Mouse (Mus musculus) CH12.LX (cell line): ENCODE measurements at regions not wholly inside any gene's neighbourhood (a gene's known extent, or its start where the extent isn't known, plus 50 kb on each side); places are given as distances from the start of the nearest gene placed in this dataset.

Experiments used
- DNase-seq: peaks from one replicate; pipeline ENCODE4 v3.0.0-alpha.2; 2013; ENCODE audit errors: extremely low read depth
- H3K27ac ChIP-seq: 2 replicates; pipeline ENCODE4 v1.5.1; 2012; ENCODE audit warnings: low read depth, mild to moderate bottlenecking, control low read depth, moderate library complexity; ENCODE audit not compliant: insufficient read depth
- H3K27me3 ChIP-seq: replicated peaks from 2 replicates; pipeline ENCODE3; 2012; ENCODE audit warnings: inconsistent platforms
- H3K36me3 ChIP-seq, 2 experiments: replicated peaks in 1 of 2; 2 replicates each; pipeline versions ENCODE3 to v1.6.1; 2012; ENCODE audit warnings: inconsistent platforms in 1 of 2, low read length in 1 of 2, mild to moderate bottlenecking in 1 of 2, mixed read lengths in 1 of 2, moderate library complexity in 1 of 2; ENCODE audit not compliant: control insufficient read depth in 1 of 2, insufficient read depth in 1 of 2
- H3K4me1 ChIP-seq, 2 experiments: 2 replicates each; pipeline ENCODE4 v1.6.1; 2012; ENCODE audit warnings: inconsistent platforms in 1 of 2, moderate library complexity in 1 of 2; ENCODE audit not compliant: insufficient read depth in 2 of 2, control insufficient read depth in 1 of 2
- H3K4me2 ChIP-seq: 2 replicates; pipeline ENCODE4 v1.6.1; 2012; ENCODE audit warnings: low read depth, mild to moderate bottlenecking, control low read depth; ENCODE audit not compliant: poor library complexity, insufficient read depth, severe bottlenecking
- H3K4me3 ChIP-seq, 3 experiments: fragments of 150-350 bp in 1 of 3; sonication (generic) in 1 of 3; replicated peaks in 1 of 3; 2 replicates each; pipeline versions ENCODE3 to v1.5.1; 2011 to 2012; ENCODE audit warnings: low read depth in 2 of 3, low read length in 2 of 3, mild to moderate bottlenecking in 2 of 3, moderate library complexity in 2 of 3, control low read depth in 1 of 3, improper control_type of control experiment in 1 of 3, inconsistent platforms in 1 of 3, mixed read lengths in 1 of 3; ENCODE audit not compliant: poor library complexity in 1 of 3
- H3K79me2 ChIP-seq: replicated peaks from 2 replicates; pipeline ENCODE4 v1.6.1; 2012; ENCODE audit warnings: mild to moderate bottlenecking, moderate library complexity; ENCODE audit not compliant: control insufficient read depth, poor library complexity, insufficient read depth, severe bottlenecking; ENCODE audit errors: extremely low read depth
- H3K9ac ChIP-seq: 2 replicates; pipeline ENCODE4 v1.6.1; 2012; ENCODE audit warnings: low read depth, mild to moderate bottlenecking, control low read depth, moderate library complexity; ENCODE audit not compliant: insufficient read depth
- H3K9me3 ChIP-seq: replicated peaks from 2 replicates; pipeline ENCODE3; 2012; ENCODE audit warnings: low read length, inconsistent platforms, mixed read lengths
- BHLHE40 ChIP-seq: IDR thresholded peaks from 2 replicates; pipeline ENCODE4 v1.6.1; 2011; ENCODE audit warnings: mild to moderate bottlenecking, low read depth, low read length, improper control_type of control experiment
- ELF1 ChIP-seq: IDR thresholded peaks from 2 replicates; pipeline ENCODE4 v1.6.1; 2014; ENCODE audit warnings: low read depth, mild to moderate bottlenecking, inconsistent platforms, low read length, improper control_type of control experiment
- EP300 ChIP-seq: IDR thresholded peaks from 2 replicates; pipeline ENCODE4 v1.6.1; 2011; ENCODE audit warnings: low read length, improper control_type of control experiment
- ETS1 ChIP-seq: conservative IDR thresholded peaks from 2 replicates; pipeline ENCODE4 v1.6.1; 2012; ENCODE audit warnings: low read depth, mild to moderate bottlenecking, inconsistent platforms, low read length, improper control_type of control experiment, moderate library complexity
- GABPA ChIP-seq: IDR thresholded peaks from 2 replicates; pipeline ENCODE4 v1.6.1; 2012; ENCODE audit warnings: low read depth, low read length, improper control_type of control experiment, inconsistent platforms; ENCODE audit not compliant: insufficient replicate concordance
- HCFC1 ChIP-seq: IDR thresholded peaks from 2 replicates; pipeline ENCODE4 v1.6.1; 2012; ENCODE audit warnings: low read depth, mild to moderate bottlenecking, inconsistent platforms, low read length, improper control_type of control experiment
- KAT2A ChIP-seq: IDR thresholded peaks from 2 replicates; pipeline ENCODE4 v1.6.1; 2012; ENCODE audit warnings: low read length, improper control_type of control experiment, inconsistent platforms; ENCODE audit not compliant: insufficient replicate concordance
- MXI1 ChIP-seq: IDR thresholded peaks from 2 replicates; pipeline ENCODE4 v1.6.1; 2011; ENCODE audit warnings: mild to moderate bottlenecking, low read depth, low read length, improper control_type of control experiment
- MYC ChIP-seq: IDR thresholded peaks from 2 replicates; pipeline ENCODE4 v1.6.1; 2011; ENCODE audit warnings: low read depth, mild to moderate bottlenecking, improper control_type of control experiment, low read length
- NELFE ChIP-seq: IDR thresholded peaks from 2 replicates; pipeline ENCODE4 v1.6.1; 2011; ENCODE audit warnings: low read depth, low read length, improper control_type of control experiment
- NRF1 ChIP-seq: IDR thresholded peaks from 2 replicates; pipeline ENCODE4 v1.6.1; 2014; ENCODE audit warnings: low read depth, mild to moderate bottlenecking, inconsistent platforms, low read length, improper control_type of control experiment, moderate library complexity
- POLR2A ChIP-seq: IDR thresholded peaks from 2 replicates; pipeline ENCODE4 v1.6.1; 2011; ENCODE audit warnings: low read depth, mild to moderate bottlenecking, improper control_type of control experiment, low read length
- RAD21 ChIP-seq: IDR thresholded peaks from 2 replicates; pipeline ENCODE4 v1.6.1; 2011; ENCODE audit warnings: low read depth, mild to moderate bottlenecking, low read length, improper control_type of control experiment, moderate library complexity
- RCOR1 ChIP-seq: conservative IDR thresholded peaks from 2 replicates; pipeline ENCODE4 v1.6.1; 2012; ENCODE audit warnings: low read depth, mild to moderate bottlenecking, inconsistent platforms, low read length, improper control_type of control experiment
- SIN3A ChIP-seq: IDR thresholded peaks from 2 replicates; pipeline ENCODE4 v1.6.1; 2012; ENCODE audit warnings: low read length, improper control_type of control experiment, inconsistent platforms
- TBP ChIP-seq: conservative IDR thresholded peaks from 2 replicates; pipeline ENCODE4 v1.6.1; 2011; ENCODE audit warnings: low read depth, low read length, improper control_type of control experiment
- UBTF ChIP-seq: IDR thresholded peaks from 2 replicates; pipeline ENCODE4 v1.6.1; 2012; ENCODE audit warnings: low read depth, mild to moderate bottlenecking, inconsistent platforms, low read length, improper control_type of control experiment, moderate library complexity
- USF1 ChIP-seq: IDR thresholded peaks from 2 replicates; pipeline ENCODE4 v1.6.1; 2014; ENCODE audit warnings: low read depth, mild to moderate bottlenecking, inconsistent platforms, low read length, improper control_type of control experiment
- USF2 ChIP-seq: conservative IDR thresholded peaks from 2 replicates; pipeline ENCODE4 v1.6.1; 2011; ENCODE audit warnings: low read depth, low read length, improper control_type of control experiment
- ZKSCAN1 ChIP-seq: IDR thresholded peaks from 2 replicates; pipeline ENCODE4 v1.6.1; 2012; ENCODE audit warnings: low read depth, inconsistent platforms, low read length, improper control_type of control experiment, borderline replicate concordance
- ZMIZ1 ChIP-seq: IDR thresholded peaks from 2 replicates; pipeline ENCODE4 v1.6.1; 2012; ENCODE audit warnings: low read depth, mild to moderate bottlenecking, inconsistent platforms, low read length, improper control_type of control experiment
- dilution Hi-C: fragments of 300-500 bp; cut with MboI; formaldehyde crosslinking; loops from 2 replicates; pipeline ENCODE4 v1.14.3; 2020; ENCODE audit warnings: low sequenced_read_pairs; ENCODE audit not compliant: extremely low pct_unique_long_range_greater_than_20kb, extremely low pct_ligation_motif_present
- in situ Hi-C: fragments of 300-500 bp; cut with MboI; formaldehyde crosslinking; loops from 3 replicates; pipeline ENCODE4 v1.14.3; 2019; ENCODE audit warnings: low sequenced_read_pairs, low pct_ligation_motif_present, low pct_unique_long_range_greater_than_20kb, mixed read lengths

DNA sequence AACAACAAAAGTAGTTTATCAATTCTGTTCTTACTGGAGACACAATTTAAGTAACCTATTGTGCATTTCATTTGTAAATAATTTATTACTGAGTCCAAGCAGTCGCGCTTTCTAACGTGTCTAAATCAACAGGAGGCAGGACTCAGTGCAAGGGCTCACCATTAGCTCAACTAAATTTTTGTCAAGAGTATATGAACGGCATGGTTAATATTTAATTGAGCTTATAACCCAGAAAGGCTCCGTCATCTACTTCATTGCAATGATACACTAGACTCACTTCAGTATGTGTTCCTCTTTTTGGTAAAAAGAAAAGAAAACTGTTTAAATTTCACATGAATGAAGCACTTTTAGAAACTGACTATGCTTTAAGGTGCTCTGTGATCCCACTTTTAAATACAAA lies 61.5 kb upstream of the BC052040 start:
- H3K4me3 ChIP-seq: no peak overlapping the region
- H3K4me1 ChIP-seq: no peaks in the 10 kb centered on the region
- H3K4me2 ChIP-seq: no peak overlapping the region
- H3K9me3 ChIP-seq: no peaks in the 10 kb centered on the region
- no peak overlapping the region for H3K9ac ChIP-seq
- H3K36me3 ChIP-seq: no peaks in the 10 kb centered on the region
- H3K27ac ChIP-seq: no peak overlapping the region
- no peaks in the 10 kb centered on the region for H3K27me3 ChIP-seq
- H3K79me2 ChIP-seq: no peaks in the 10 kb centered on the region
- no peak for TF ChIP-seq EP300
- no peak for TF ChIP-seq USF2
- TF ChIP-seq NRF1: no peak
- no peak for TF ChIP-seq ELF1
- TF ChIP-seq KAT2A: no peak
- TF ChIP-seq ETS1: no peak
- TF ChIP-seq SIN3A: no peak
- TF ChIP-seq HCFC1: no peak
- no peak for TF ChIP-seq GABPA
- TF ChIP-seq, all 38 proteins: peak for 0
- DNase-seq: no peak
- dilution Hi-C loops: no loop called here
- in situ Hi-C loops: loop anchor here (10.0 kb wide), 1 partner anchor 585 kb away; no protein-coding TSS in a partner anchor

DNA sequence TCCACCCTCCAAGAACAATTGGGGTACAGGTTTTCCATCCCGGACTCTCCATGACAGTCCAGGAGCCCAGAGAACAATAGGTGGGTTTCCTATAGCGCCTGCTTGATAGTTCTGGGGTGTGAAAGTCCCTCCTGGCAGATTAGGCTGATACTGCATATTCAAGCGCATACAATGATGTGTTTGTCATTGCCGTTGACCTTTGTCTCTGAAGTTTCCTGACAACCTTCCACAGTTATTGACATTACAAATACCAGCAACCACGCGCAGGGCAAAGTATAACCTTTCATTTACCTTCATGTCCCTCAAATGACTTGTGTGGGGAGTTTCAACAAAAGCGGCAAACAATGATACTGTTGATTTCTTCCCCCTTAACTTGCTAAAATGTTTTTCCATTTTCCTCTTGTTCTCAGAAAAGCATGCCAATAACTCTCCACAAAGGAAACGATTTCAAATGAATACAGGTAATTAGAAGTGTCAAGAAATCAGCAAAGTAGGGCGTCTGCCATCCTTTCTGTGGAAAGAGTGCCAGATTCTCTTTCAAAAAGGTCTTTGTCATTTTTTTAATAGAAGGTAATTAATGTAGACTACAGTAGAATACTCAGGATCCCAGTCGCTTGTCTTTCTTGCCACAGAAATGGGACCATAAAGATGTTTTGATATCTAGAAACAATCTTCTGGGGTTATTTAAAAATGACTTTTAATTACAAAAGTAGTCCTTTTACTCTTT lies 60.9 kb upstream of the BC052040 start:
- in situ Hi-C loops (no loop called here), dilution Hi-C loops (no loop called here)
- no peak overlapping the region for H3K9ac ChIP-seq
- H3K27me3 ChIP-seq: no peaks in the 10 kb centered on the region
- no peak overlapping the region for H3K4me2 ChIP-seq
- H3K9me3 ChIP-seq: no peaks in the 10 kb centered on the region
- H3K4me1 ChIP-seq: no peaks in the 10 kb centered on the region
- no peaks in the 10 kb centered on the region for H3K79me2 ChIP-seq
- no peak for DNase-seq
- TF ChIP-seq UBTF (no peak), SIN3A (no peak), NRF1 (no peak), NELFE (no peak)
- TF ChIP-seq, all 38 proteins: peak for 0
- Histone ChIP-seq H3K4me3 (no peak overlapping the region), H3K27ac (no peak overlapping the region), H3K36me3 (no peaks in the 10 kb centered on the region)

- H3K9ac ChIP-seq: no peak overlapping the region
- H3K4me3 ChIP-seq: no peak overlapping the region
- no peaks in the 10 kb centered on the region for H3K4me1 ChIP-seq
- no peak for TF ChIP-seq MYC
- no peak for TF ChIP-seq MXI1
- no peak for TF ChIP-seq TBP
- no peak for TF ChIP-seq USF1
- TF ChIP-seq POLR2A: no peak
- no peak for TF ChIP-seq EP300
- TF ChIP-seq ZMIZ1: no peak
- TF ChIP-seq ZKSCAN1: no peak
- TF ChIP-seq USF2: no peak
- no peak for TF ChIP-seq ELF1
- no peak for TF ChIP-seq RCOR1
- no peak for TF ChIP-seq BHLHE40
- TF ChIP-seq RAD21: no peak
- H3K27ac ChIP-seq: no peak overlapping the region
- in situ Hi-C loops: no loop called here
- no peaks in the 10 kb centered on the region for H3K79me2 ChIP-seq
- DNase-seq: no peak
- H3K36me3 ChIP-seq: no peaks in the 10 kb centered on the region
- dilution Hi-C loops: no loop called here
- H3K9me3 ChIP-seq: no peaks in the 10 kb centered on the region
- H3K4me2 ChIP-seq: no peak overlapping the region
- no peaks in the 10 kb centered on the region for H3K27me3 ChIP-seq
Observed at GRCm38 (mm10) chr2:115529878-115530277, 51.6 kb upstream of the BC052040 start.
